Mouse (Mus musculus) kidney, adult 2 months (tissue): ENCODE results near the gene Dgki.

ENCODE experiments used
- CTCF ChIP-seq: fragments of 200-500 bp; conservative IDR thresholded peaks from 2 replicates; pipeline ENCODE4 v1.5.1; 2011; ENCODE audit warnings: low read depth, mild to moderate bottlenecking, control low read depth, low read length, moderate library complexity, mixed read lengths; ENCODE audit not compliant: insufficient read depth, insufficient read length
- POLR2A ChIP-seq: fragments of 200-500 bp; IDR thresholded peaks from one replicate; pipeline ENCODE4 v1.6.1; 2011; ENCODE audit warnings: low read depth, low read length, control low read depth

GRCm38 (mm10) chr6:36981646-36982045 lies 318.3 kb downstream of the Dgki start:
- TF ChIP-seq CTCF (no peak), POLR2A (no peak)
